Mouse (Mus musculus) bone marrow macrophage, adult 2 months (primary cell): ENCODE measurements around the gene Psg22.

ENCODE experiments used
- CTCF ChIP-seq: IDR thresholded peaks from 2 replicates; pipeline ENCODE4 v1.5.1; 2012; ENCODE audit warnings: low read depth, mild to moderate bottlenecking, low read length, moderate library complexity
- POLR2A ChIP-seq: IDR thresholded peaks from 2 replicates; pipeline ENCODE4 v1.6.1; 2012; ENCODE audit warnings: mild to moderate bottlenecking, low read depth, low read length, borderline replicate concordance

DNA sequence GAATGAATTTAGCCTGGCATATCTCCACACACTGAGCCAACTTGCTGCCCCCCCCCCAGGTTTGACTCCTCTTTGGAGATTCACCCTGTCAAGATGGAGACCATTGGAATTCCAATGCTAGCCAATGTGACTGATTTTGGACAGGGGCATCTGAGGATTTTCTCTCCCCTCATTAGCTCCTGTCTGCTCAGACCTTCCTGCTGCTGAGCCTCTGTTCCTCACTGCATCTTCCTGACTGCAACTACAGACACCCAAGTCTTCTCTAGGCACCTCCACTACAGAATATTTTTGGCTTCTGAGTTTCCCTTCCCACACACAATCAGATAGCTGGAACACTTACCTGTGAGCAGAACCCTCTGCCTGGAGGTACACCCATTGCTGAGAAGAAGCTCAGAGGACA, 32.3 kb upstream of the Psg22 start:
- TF ChIP-seq CTCF (no peak), POLR2A (no peak)
